Mouse (Mus musculus) kidney, postnatal 36 days (tissue): ENCODE data around the gene Cfap45.

ENCODE experiments used
- DNase-seq, 2 experiments: peaks; one replicate each; pipeline ENCODE4 v3.0.0; 2021 to 2022; ENCODE audit warnings: mixed read lengths in 2 of 2

Cfap45 gene

DNA sequence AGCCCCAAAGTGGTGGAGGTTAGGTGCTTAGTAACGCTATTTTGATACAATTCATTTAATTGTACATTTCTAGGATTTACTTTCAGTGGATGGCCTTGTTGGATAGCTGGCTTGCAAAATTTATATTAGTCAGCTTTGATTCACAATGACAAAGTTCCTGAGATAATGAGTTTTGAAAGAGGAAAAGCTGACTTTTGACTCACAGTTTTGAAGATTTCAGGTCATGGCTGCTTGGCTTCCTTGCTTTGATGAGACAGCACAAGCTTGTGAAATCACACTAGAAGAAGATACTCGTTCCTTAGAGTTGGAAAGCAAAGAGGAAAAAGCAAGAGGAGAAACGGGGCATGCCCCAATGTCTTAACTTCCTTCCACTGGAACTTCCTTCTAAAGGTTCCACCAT, 45.5 kb downstream of the Cfap45 start:
- no peak for DNase-seq

DNA sequence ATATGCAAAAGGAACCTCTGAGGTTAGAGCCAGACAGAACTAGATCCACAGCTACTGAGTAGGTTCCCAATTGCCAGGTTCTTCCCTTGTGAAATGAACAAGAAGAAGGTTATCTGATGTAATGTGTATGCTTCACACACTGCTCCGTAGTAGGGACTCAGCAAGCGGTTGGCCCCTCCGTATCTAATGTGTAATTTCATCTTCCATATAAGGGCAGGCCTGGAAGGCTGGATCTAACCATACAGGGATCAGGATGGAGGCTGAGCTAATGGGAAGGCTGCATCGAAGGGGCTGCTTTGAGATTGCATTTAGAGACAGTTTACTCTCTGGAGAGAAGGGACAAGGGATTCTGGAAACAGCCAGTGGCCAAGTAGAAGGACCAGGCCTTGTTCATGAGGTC, 47.2 kb downstream of the Cfap45 start:
- DNase-seq = no peak

DNA sequence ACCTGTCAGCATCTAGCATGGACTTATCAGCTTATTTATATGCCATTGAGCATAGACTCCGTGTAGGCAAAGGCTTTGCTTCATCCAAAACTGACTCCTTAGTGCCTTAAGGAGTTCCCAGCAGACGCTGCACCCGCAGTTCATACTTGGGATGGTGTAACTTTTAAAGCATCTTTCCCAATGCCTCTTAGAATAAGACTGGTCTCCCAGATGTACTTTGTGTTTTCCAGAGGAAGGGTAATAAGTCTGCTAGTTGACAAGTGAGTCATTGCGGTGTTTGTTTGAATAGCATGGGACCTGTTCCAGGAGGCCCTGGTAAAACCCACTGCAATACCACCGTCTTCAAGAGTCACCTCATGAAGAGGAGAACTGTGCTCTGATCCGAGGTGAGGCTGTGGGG, 59.5 kb downstream of the Cfap45 start:
- DNase-seq = no peak

GRCm38 (mm10) chr1:172582436-172582835, 61.8 kb downstream of the Cfap45 start:
- no peak for DNase-seq

DNA sequence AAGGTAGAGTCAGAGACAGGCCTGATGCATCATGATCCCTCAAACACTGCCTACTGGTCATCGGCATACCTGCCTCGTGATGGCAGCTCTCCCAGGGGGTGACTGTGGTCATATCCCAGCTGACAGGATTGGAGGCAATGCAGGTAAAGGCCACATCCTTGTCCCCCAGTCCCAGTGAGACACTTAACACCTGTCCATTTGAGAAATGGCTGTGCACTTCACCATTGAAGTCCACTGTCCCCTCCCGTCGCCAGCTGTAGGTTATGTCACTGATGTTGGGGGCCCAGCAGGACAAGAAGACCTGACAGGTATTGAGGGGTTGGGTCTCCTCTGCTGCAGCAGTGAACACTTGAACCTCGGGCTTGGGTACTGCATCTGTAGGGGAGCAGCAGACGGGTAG, 63.7 kb downstream of the Cfap45 start:
- DNase-seq = no peak

DNA sequence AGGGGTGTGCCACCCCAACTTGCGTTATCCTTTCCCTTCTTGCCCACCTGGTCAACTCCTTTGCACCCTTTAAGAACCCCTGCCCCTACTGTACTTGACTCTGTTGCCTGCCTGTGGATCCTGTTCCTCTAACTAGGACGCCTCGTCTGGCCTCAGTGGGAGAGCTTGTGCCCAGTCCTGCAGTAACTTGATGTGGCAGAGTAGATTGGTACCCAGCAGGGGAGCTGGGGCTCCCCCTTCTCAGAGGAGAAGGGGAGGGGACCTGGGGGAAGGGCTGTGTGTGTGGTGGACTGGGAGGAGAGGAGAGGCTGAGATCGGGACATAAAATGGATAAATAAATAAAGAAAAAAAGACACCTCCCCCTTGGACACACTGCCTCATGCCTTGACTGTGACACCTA, 64.4 kb downstream of the Cfap45 start:
- no peak for DNase-seq

- DNase-seq = no peak
Measured at GRCm38 (mm10) chr1:172585612-172586567, 65.3 kb downstream of the Cfap45 start.

GRCm38 (mm10) chr1:172590385-172590784, 69.8 kb downstream of the Cfap45 start, which contains the start of gene Slamf8:
Slamf8 (minus strand) TSS chr1:172590568.
- DNase-seq = peak; percentile 15 to 63

- DNase-seq = no peak
Measured at GRCm38 (mm10) chr1:172593321-172593720, 72.7 kb downstream of the Cfap45 start.

DNA sequence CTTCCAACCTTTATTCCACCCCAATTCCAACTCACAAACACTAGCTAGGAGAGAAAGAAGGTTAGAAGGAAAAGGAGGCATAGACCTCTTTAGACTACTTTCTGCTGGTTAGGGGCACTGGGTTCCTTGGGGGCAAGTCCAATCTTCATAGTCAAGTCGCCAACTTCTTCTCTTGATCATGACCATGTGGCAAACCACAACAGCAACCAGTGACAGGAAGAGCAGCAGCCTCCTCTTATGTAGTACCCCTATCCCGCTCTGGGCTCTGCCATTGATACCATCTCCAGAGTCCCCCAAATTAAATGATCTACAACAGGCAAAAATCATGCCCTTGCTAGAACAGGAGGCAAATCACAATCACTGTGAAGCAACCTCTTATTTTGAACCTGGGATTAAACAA, 73.4 kb downstream of the Cfap45 start:
- no peak for DNase-seq

- peak; percentile 46 to 74 for DNase-seq
Measured at GRCm38 (mm10) chr1:172594495-172594894, 73.9 kb downstream of the Cfap45 start.
